Mouse (Mus musculus) adrenal gland, adult (tissue): Measurements from ENCODE around the gene Mucl3.

Experiments used
- DNase-seq, 2 experiments: peaks; one replicate each; pipeline ENCODE4 v3.0.0; 2022 to 2023; ENCODE audit warnings: low spot score in 1 of 2; ENCODE audit not compliant: inconsistent age in 2 of 2

Mucl3 gene

GRCm38 (mm10) chr17:35643609-35644236, at the start of gene Mucl3:
Mucl3 (minus strand) TSS chr17:35643695.
- no peak for DNase-seq

GRCm38 (mm10) chr17:35692368-35692767, 48.9 kb upstream of the Mucl3 start:
- no peak for DNase-seq

DNA sequence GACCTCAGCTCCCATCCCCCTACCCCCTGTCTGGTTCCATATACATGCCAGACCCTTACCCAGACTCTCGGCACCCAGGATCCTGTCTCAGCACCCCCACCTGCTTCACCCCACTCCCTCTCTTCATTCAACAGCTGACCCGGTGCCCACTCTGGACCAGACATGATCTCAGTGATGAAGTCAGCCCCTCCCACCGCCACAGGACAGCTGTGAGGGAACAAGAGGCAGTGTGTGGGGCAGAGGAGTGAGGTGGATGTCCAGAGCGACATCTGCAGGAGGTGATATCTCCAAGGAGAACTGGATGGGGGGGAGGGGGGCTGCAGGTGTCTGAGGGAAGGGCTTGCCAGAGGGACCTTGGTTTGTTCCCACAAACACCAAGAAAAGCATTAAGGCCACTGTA, 48.3 kb upstream of the Mucl3 start:
- no peak for DNase-seq

- DNase-seq, result no peak
Observed at GRCm38 (mm10) chr17:35689936-35690645, 46.6 kb upstream of the Mucl3 start.

- no peak for DNase-seq
Observed at GRCm38 (mm10) chr17:35688347-35689175, 45.1 kb upstream of the Mucl3 start.

DNA sequence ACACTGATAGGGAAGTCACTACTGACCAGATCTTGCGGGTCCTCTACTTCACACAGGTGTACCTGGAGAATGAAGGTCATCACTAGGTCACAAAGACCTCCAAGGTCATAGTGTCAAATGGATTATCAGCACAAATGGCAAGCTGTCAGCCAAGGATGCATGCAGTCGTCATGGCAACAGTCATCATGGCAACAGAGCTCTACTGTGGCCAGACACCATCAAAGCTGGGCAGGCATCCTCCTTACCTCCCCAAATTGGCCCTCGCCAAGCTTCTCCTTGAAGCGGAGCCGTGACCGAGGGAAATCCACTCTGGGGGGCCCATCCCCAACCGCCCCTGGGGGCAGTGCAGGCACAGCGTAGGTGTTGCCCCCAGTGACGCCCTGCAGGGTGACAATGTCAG, 41.6 kb upstream of the Mucl3 start:
- DNase-seq, result no peak

DNA sequence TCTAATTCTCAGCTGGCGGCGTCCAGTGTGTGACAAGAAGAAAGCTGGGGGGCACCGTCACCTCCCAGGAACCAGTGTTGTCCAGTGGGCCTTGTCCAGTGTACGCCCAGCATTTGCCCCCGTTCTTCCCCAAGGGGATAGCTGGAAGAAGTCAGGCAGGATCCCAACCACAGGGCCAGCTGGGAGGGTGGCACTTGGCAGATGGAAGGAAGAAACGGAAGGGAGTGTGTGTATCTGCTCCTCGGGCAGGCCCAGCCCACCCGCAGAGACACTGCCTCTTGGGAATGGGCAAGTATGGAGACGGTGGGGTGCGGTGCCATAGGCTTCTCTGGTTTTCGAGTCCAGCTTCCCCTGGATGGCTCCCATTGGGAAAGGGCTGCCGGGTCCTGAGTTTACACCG, 38.5 kb upstream of the Mucl3 start:
- no peak for DNase-seq

DNA sequence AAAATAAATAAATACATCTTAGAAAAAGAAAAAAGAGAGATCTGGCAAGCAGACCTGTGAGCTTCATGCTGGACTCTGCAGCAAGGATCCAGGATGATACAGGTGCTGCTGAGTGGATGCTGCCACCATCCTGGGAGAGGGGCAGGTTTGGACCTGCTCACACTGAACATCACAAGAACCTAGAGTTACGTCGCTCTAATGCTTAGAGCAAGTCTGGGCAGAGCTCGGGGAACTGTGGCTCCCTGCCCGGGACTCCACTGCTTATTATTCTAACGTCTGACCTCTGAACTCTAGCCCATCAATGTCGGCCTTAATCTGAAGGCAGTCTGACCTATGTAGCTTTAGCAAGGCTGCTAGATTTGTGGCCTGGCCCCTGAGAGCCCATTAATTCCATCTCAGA, 37.1 kb upstream of the Mucl3 start:
- no peak for DNase-seq

- peak; percentile 88 to 96 for DNase-seq
Observed at GRCm38 (mm10) chr17:35673416-35674035, 30.0 kb upstream of the Mucl3 start, which contains the start of gene Gtf2h4. Gtf2h4 (minus strand) TSS chr17:35673739.

- no peak for DNase-seq
Observed at GRCm38 (mm10) chr17:35672527-35672926, 29.0 kb upstream of the Mucl3 start.

DNA sequence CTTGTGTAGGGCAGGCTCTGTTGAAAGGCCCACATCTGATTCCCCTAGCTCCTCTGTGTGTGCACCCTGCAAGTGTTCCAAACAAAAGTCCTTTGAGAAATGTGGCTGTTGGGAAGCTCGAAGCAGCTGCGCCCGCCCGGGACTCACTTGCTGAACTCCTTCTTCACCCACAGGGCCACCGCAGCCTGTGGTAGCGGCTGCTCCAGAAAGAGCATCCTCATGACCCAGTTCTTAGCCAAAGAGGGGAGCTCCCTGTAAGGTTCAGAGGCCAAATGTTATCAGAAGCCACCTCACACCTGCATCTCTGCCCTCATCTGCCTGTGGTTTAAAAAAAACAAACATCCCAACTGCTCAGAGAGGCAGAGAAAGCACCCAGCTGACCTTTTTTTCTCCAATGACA, 28.4 kb upstream of the Mucl3 start:
- DNase-seq, result no peak

- no peak for DNase-seq
Observed at GRCm38 (mm10) chr17:35669731-35670130, 26.2 kb upstream of the Mucl3 start.

DNA sequence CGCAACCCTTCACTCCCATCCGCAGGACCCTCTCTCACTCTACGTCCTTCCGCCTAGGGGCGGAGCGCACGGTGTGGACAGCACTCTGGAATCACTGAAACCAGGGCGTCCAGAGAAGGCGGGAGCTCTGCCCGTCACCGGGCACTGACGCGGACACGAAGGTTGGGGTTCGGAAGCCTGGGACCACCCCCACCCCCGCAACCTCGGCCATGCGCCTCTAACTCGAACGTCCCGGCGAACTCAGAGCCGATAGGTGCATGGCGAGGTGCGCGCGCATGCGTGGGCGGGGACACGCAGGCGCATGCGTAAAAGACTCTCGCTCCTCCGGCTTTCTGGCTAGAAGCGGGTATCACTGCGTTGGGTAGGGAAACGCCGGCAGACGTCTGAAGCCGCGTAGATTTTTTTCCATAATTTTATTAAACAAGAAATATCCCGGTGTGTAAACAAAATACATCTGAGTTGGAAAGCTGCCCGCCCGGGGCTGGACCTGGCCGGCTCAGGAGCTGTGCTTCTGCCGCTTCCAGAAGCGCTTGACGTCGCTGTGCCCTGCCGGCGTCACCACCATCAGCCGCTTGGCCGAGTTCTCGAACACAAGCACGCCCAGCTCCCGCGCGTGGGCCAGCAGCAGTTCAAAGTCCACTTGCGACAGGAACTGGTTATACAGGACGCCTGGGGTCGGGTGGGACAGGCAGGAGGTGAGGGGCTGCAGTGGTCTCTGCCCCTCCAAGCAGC, 24.0 kb upstream of the Mucl3 start, which contains the start of gene Vars2:
Vars2 (minus strand) TSS at position 259 of the 732 bp plus-strand sequence.
- DNase-seq, result peak; percentile 96 to 99

DNA sequence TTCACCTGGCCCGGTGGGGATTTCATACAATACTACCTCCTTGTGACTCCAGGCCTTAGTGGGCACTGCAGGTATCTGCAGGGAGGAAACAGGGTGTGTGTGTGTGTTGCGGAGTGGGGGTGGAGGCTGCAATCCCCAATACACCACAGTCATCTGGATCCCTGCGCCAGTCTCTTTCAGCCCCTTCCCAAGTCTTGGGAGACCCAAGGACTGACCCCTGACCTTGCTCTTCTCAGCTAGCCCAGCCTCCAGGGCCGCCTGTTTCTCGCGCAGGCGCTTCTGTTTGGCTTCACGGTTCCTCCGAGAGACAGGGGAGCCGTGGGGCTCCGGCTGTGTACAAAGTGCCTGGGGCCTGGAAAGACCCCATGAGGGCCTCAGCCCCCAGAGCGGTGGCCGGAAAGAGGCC, 23.4 kb upstream of the Mucl3 start:
- no peak for DNase-seq

- peak in 1 of 2 experiments; percentile 54 for DNase-seq
Observed at GRCm38 (mm10) chr17:35665957-35666515, 22.5 kb upstream of the Mucl3 start.

DNA sequence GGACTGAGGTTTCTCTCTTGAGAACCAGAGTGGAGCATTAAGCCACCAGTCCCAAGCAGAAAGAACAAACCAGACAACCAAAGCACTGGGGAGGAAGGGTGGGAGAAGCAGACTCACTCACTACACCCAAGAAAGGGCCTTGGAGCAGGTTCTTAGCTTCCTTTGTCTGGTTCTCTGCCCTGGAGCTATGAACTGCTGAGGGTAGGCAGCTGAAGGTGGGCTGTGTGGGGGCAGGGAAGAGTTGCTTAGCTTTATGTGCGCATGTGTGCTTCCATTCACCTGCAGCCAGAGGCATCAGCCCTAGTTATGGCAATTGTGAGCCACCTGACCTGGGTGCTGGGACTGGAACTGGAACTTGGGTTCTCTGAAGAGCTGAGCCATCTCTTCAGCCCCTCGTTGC, 9.6 kb upstream of the Mucl3 start:
- no peak for DNase-seq

GRCm38 (mm10) chr17:35649429-35649828, 5.9 kb upstream of the Mucl3 start:
- DNase-seq, result no peak

GRCm38 (mm10) chr17:35639352-35639751, 4.1 kb downstream of the Mucl3 start:
- no peak for DNase-seq

- peak; percentile 59 to 86 for DNase-seq
Observed at GRCm38 (mm10) chr17:35638475-35639190, 4.9 kb downstream of the Mucl3 start.

DNA sequence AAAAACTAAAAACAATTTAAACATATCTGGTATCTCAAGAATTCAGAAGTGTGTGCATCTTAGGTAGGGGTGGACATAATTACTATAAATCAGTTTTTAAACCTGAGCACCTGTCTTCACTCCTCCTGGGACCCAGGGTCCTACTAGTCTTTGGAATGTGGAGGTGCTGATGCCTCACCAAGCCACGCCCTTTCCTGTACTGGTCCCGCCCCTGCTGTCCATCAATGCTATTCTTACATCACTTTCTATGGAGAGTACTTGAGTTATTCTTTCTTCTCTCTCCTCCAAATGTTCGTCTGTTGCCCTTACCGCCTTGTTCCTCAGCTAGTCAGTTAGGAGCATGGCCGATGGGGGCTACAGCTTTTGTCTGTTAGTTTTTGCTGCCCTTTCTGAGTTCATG, 7.1 kb downstream of the Mucl3 start:
- peak in 1 of 2 experiments; percentile 61 for DNase-seq
